Comparison of ENCODE assay signal across 12 mouse cellular contexts in genomic region chr14:20837681-20838080, GRCm38 (mm10). TPM values are rescaled to one million over a fixed set of nuclear protein-coding genes. Genes with fewer than 3 reads are reported as not detected.
DNase-seq lines count a peak whose midpoint lies in the region; TF ChIP-seq lines count a peak whose summit lies in the region.
"Had no signal": no experiment of that assay in that cellular context is flagged by ENCODE, and none has a peak within 500 bp of the region (broad histone marks: within the 10 kb centered on the region; RNA-seq: fewer than 3 reads in every experiment).

No protein-coding gene starts in this region.

- H3K27ac ChIP-seq in gastrocnemius, adult 2 months = peak overlapping the region; percentile 85
- H3K27ac ChIP-seq in kidney, adult 2 months (ENCODE audit: insufficient read depth, low read depth, low read length) = peak overlapping the region; percentile 97
- 0 out of 2 replicates have a peak overlapping the region, but pooled peaks have one; percentile 9 for H3K27ac ChIP-seq in brown adipose tissue, adult 24 weeks (replicated peaks; ENCODE audit: low read depth, low read length)
- peak overlapping the region; percentile 98 for H3K27ac ChIP-seq in macrophage
- H3K27ac ChIP-seq: hindbrain, embryonic 12.5 days had no signal

- H3K36me3 ChIP-seq in kidney, adult 2 months (ENCODE audit: control insufficient read depth, insufficient read depth, low read length) = peaks cover 27% of the 10 kb centered on the region
- peaks cover 12% of the 10 kb centered on the region; the same call in 1 of the 2 replicates for H3K36me3 ChIP-seq in macrophage (ENCODE audit: inconsistent target)
- H3K36me3 ChIP-seq: hindbrain, embryonic 12.5 days had no signal

- H3K79me2 ChIP-seq in macrophage (ENCODE audit: inconsistent target) = peaks cover 69% of the 10 kb centered on the region

- TF ChIP-seq CTCF in gastrocnemius, adult 2 months (IDR thresholded peaks at IDR 0.05) = no peak
- no peak for TF ChIP-seq CTCF in kidney, adult 2 months (conservative IDR thresholded peaks at IDR 0.05; ENCODE audit: insufficient read depth, insufficient read length, low read depth, low read length)

- no peak for DNase-seq in gastrocnemius, adult 2 months
- DNase-seq in gastrocnemius, postnatal 4 days (ENCODE audit: low spot score in 2 of 2) = no peak
- DNase-seq in kidney, adult 2 months = peak; percentile 36
- no peak for DNase-seq in kidney, postnatal 25 days
- DNase-seq in gastrocnemius, postnatal 25 days = no peak
- no peak for DNase-seq in lung, postnatal 36 days
- DNase-seq: layer of hippocampus, postnatal 36 days; thymus, postnatal 14 days had no signal

- TF ChIP-seq POLR2A in kidney, adult 2 months (IDR thresholded peaks at IDR 0.05; ENCODE audit: low read depth, low read length) = no peak

- WGBS in kidney, adult 2 months = 47% methylated on average over 7 of the region's 7 CpGs
- WGBS in macrophage (ENCODE audit: missing documents) = 92% methylated on average over 7 of the region's 7 CpGs

- peaks cover 4% of the 10 kb centered on the region; the same call in 1 of the 2 replicates for H3K4me1 ChIP-seq in kidney, adult 2 months (ENCODE audit: control insufficient read depth, insufficient read depth, low read length)
- H3K4me1 ChIP-seq in brown adipose tissue, adult 24 weeks (ENCODE audit: control insufficient read depth, insufficient read depth, insufficient read length, low read length) = no peaks in the 10 kb centered on the region; the same call in none of the 2 replicates

- no peaks in the 10 kb centered on the region for H3K27me3 ChIP-seq in kidney, adult 2 months (replicated peaks; ENCODE audit: control insufficient read depth, insufficient read depth, low read length)

- peak overlapping the region; percentile 89 for H3K4me3 ChIP-seq in gastrocnemius, adult 2 months
- peak overlapping the region; percentile 98 for H3K4me3 ChIP-seq in kidney, adult 2 months (ENCODE audit: insufficient read depth, low read depth, low read length)
- peak overlapping the region; percentile 70 for H3K4me3 ChIP-seq in brown adipose tissue, adult 24 weeks (ENCODE audit: insufficient read depth, low read depth, low read length)
- H3K4me3 ChIP-seq in macrophage (ENCODE audit: inconsistent target) = peak overlapping the region; percentile 93

- intact Hi-C loops in gastrocnemius, adult 2 months (cut with DNase I) = loop anchor here (2.0 kb wide), 1 partner anchor 33 kb away; no protein-coding TSS in a partner anchor

RNA-seq across cellular contexts. Expression of gene Plau, which starts 1.2 kb away (rescaled TPM):
- total RNA-seq in gastrocnemius, adult 2 months (2021) = 10 to 100 TPM; 17.2 to 28.5 TPM
- 10 to 100 TPM; 25.8 to 28.2 TPM for total RNA-seq in gastrocnemius, postnatal 4 days (2021)
- polyA plus RNA-seq in kidney, adult 2 months (2012; rRNA removed) = 261 and 276 TPM in 2 replicates
- 9.6 and 11.6 TPM in 2 replicates for polyA plus RNA-seq in brown adipose tissue, adult 24 weeks (2012; ENCODE audit: insufficient read depth, insufficient read length, missing spikeins)
- total RNA-seq in macrophage (2018; cell fraction: chromatin; rRNA removed) = 100 to 1,000 TPM in 7 of 26 experiments, 10 to 100 TPM in 18, 1 to 10 TPM in 1; 9.6 to 345 (median 38.2) TPM
- 100 to 1,000 TPM in 7 of 26 experiments, 10 to 100 TPM in 19; 41.3 to 309 (median 83.1) TPM for total RNA-seq in macrophage (2018; cell fraction: cytosol; rRNA removed)
- total RNA-seq in macrophage (2018; cell fraction: nucleus; rRNA removed) = 100 to 1,000 TPM in 13 of 26 experiments, 10 to 100 TPM in 13; 32.6 to 727 (median 100) TPM
- 44.2 to 693 TPM (median 52.7 TPM) in 3 replicates for polyA plus RNA-seq in macrophage (2018)
- 10 to 100 TPM; 19.1 to 19.6 TPM for total RNA-seq in gastrocnemius, postnatal 25 days (2021)
- total RNA-seq: MEL had no signal

RNA-seq across cellular contexts. Expression of gene Camk2g, which starts 43.8 kb away (rescaled TPM):
- total RNA-seq in gastrocnemius, adult 2 months (2021) = 100 to 1,000 TPM; 162 to 163 TPM
- total RNA-seq in gastrocnemius, postnatal 4 days (2021) = 10 to 100 TPM; 92.5 to 94.3 TPM
- polyA plus RNA-seq in kidney, adult 2 months (2012; rRNA removed) = 15.4 and 16.0 TPM in 2 replicates
- 9.3 and 12.8 TPM in 2 replicates for polyA plus RNA-seq in brown adipose tissue, adult 24 weeks (2012; ENCODE audit: insufficient read depth, insufficient read length, missing spikeins)
- total RNA-seq in macrophage (2018; cell fraction: chromatin; rRNA removed) = 100 to 1,000 TPM in 3 of 26 experiments, 10 to 100 TPM in 23; 14.3 to 109 (median 64.6) TPM
- total RNA-seq in macrophage (2018; cell fraction: cytosol; rRNA removed) = 10 to 100 TPM in 19 of 26 experiments, 1 to 10 TPM in 7; 4.5 to 18.4 (median 13.5) TPM
- total RNA-seq in macrophage (2018; cell fraction: nucleus; rRNA removed) = 10 to 100 TPM in 25 of 26 experiments, 1 to 10 TPM in 1; 7.4 to 72.9 (median 29.9) TPM
- 12.2 to 24.7 TPM (median 16.2 TPM) in 3 replicates for polyA plus RNA-seq in macrophage (2018)
- 100 to 1,000 TPM; 149 to 190 TPM for total RNA-seq in gastrocnemius, postnatal 25 days (2021)

Comparison
In these comparisons a context has a peak if more than half of its experiments do, and no peak if none do; other contexts are left out.
1. H3K27ac ChIP-seq: peak in every context shown above with its lines; median percentile 98 in macrophage; 97 in kidney, adult 2 months; 85 in gastrocnemius, adult 2 months; 9 in brown adipose tissue, adult 24 weeks.